Mouse (Mus musculus): ENCODE measurements around the gene Slc7a9. TPM values are rescaled to one million over a fixed set of nuclear protein-coding genes. Genes with fewer than 3 reads are reported as not detected.

Slc7a9 gene
- not detected for polyA plus RNA-seq (2017; shearing (Covaris generic))

DNA sequence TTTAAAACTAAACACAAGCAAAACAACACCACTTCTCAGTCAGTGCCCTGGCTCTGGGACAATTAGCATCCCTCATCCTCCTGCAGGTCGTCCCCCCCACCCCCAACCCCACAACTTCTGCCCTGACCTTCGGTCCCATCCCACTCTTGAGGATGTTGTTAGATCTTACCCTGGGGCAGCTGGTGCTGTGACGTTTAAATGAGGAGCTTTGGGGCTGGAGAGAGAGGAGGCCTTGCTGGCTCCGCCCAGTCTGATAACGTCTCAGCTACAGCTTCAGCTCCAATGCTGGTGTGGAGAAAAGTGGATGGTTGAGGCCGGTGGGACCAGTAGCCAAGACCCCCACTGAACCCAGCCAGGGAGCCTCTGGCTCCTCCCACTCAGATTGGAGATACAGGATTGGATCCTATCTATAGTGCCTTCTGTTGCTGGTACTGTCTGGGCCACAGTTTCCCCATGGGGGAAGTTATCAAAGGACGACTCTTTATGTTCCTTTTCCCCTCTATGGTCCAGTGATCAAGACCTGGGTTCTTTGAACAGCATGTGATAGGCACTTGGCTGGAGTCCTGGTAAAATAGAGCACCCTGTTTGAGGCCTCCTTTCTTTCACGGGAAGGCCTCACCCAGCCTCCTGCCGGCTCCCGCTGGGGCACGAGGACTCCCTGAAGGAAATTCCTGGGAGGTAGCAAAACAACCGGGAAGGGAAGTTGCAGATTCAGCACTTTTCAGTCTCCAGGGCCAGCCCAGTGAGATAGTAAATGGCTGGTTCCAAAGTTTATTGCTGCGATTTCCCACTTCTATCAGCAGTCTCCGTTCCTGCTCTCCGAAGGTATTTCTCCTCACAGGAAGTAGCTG lies at the start of gene Slc7a9:
Gene Slc7a9, plus strand, starts transcription at position 801 of the 851 bp plus-strand sequence.

Other genes with a start within 250 kb of the Slc7a9 start
- 0.76 TPM for gene Lrp3, start 233.3 kb upstream of the Slc7a9 start, polyA plus RNA-seq (2017; shearing (Covaris generic))
- 13.6 TPM for gene Gpatch1, start 130.4 kb upstream of the Slc7a9 start, polyA plus RNA-seq (2017; shearing (Covaris generic))
- gene Rhpn2, start 114.6 kb upstream of the Slc7a9 start, polyA plus RNA-seq (2017; shearing (Covaris generic)), result 0.73 TPM
- gene Faap24, start 52.0 kb upstream of the Slc7a9 start, polyA plus RNA-seq (2017; shearing (Covaris generic)), result 17.5 TPM
- 14.9 TPM for gene Cep89, start 51.8 kb upstream of the Slc7a9 start, polyA plus RNA-seq (2017; shearing (Covaris generic))
- not detected for gene Tdrd12, start 88.9 kb downstream of the Slc7a9 start, polyA plus RNA-seq (2017; shearing (Covaris generic))
- gene Nudt19, start 107.5 kb downstream of the Slc7a9 start, polyA plus RNA-seq (2017; shearing (Covaris generic)), result 21.2 TPM
- not detected for gene Rgs9bp, start 136.8 kb downstream of the Slc7a9 start, polyA plus RNA-seq (2017; shearing (Covaris generic))
- 42.1 TPM for gene Ankrd27, start 137.4 kb downstream of the Slc7a9 start, polyA plus RNA-seq (2017; shearing (Covaris generic))
- gene Pdcd5, start 198.7 kb downstream of the Slc7a9 start, polyA plus RNA-seq (2017; shearing (Covaris generic)), result 70.0 TPM

Measured in effector memory CD4-positive, alpha-beta T cell, adult 7 months (primary cell).